Mouse (Mus musculus) erythroid progenitor cell, adult 5-6 weeks (primary cell): ENCODE results near the gene Gm20388. TPM values are rescaled to one million over a fixed set of nuclear protein-coding genes. Genes with fewer than 3 reads are reported as not detected.

Source experiments
- ATAC-seq: replicated peaks from 2 replicates; pipeline ENCODE4 v1.8.0; 2016; ENCODE audit warnings: moderate number of reproducible peaks, mild to moderate bottlenecking, moderate TSS enrichment, inconsistent platforms; ENCODE audit not compliant: poor library complexity, low FRiP score, severe bottlenecking
- total RNA-seq, 2 experiments: library from RNA; stranded (forward) in 1 of 2; stranded (reverse) in 1 of 2; fragments of 150-400 nt in 1 of 2; fragments of 186-747, 209-891 nt in 1 of 2; gene quantifications; 2 replicates each; pipeline versions ENCODE4 v1.2.3 to v1.2.4; 2015 to 2017; ENCODE audit warnings: low replicate concordance in 2 of 2

Gene Gm20388
- total RNA-seq, 2 experiments from 2014 or later, result 4.2 TPM; not detected in 1

DNA sequence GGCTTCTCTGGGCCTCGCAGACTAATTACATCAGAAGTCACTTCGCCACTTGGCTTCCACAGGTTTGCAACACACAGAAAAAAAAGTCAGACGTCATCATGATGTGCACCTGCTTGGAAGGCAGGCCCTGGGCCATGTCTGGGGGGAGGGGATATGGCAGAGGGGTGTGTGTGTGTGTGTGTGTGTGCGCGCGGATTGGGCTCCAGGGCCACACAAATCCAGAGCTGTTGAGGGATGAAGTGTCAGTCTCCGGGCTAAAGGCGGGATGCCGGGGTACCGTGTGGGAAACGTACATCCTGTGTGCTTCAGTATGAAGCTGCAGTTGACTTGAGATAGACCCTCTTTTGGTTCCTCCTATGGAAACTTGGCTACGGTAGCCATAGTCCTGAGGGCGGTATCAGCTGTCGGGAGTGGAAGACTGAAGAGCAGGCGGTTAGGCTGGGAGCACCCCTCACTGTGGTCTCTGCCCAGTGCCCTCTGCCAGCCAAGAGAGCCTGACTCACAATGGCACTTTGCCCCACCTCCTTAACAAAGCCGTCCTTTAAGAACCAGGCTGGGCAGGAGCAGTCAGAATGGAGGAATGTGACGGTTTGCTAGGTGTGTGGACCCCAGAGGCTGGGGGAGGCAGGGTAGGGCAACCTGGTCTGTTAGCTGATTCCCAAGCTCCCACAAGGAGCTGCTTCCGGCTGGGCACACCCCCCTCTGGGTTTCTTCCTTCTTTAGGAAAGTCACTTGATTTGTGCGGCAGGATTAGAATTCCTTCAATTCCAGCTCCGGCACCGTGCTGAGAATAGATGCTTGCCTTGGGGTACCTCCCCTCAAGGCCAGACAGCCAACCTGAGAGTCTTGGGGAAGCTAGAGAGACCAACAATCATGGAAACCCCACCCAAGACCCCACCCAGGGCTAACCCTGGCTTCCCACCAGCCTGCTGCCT lies 721.1 kb downstream of the Gm20388 start:
- no peak for ATAC-seq

DNA sequence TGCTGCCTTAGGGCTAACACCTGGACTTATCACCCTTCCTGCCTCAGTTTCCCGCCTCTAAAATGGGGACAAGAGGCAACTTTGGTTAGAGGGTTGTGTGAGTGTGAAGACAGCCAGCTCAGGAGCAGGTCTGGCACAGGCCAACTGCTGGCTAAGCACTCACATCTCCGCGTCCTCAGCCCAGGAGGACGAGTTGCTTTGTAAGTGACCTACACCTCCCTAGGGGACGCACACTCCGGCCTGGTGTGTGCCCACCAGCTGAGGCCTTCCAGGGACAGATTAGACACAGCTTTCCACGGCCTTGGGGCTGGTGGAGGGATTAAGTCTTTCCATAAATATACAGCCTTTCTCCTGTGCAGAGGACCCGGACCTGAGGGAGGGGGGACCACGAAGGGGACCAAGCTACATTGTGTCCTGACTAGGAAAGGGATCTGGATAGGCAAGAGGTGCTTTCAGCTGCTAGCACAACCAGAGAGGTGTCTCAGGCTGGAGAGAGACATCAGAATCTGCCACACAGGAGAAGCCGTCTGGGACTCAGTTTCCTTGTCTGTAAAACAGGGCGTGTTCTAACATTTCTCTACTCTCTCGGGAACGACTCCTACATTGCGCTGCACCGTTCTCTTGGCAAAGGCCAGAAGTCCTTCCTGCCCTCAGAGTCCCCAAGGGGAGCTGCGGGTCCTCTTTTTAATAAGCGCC lies 722.5 kb downstream of the Gm20388 start:
- no peak for ATAC-seq

DNA sequence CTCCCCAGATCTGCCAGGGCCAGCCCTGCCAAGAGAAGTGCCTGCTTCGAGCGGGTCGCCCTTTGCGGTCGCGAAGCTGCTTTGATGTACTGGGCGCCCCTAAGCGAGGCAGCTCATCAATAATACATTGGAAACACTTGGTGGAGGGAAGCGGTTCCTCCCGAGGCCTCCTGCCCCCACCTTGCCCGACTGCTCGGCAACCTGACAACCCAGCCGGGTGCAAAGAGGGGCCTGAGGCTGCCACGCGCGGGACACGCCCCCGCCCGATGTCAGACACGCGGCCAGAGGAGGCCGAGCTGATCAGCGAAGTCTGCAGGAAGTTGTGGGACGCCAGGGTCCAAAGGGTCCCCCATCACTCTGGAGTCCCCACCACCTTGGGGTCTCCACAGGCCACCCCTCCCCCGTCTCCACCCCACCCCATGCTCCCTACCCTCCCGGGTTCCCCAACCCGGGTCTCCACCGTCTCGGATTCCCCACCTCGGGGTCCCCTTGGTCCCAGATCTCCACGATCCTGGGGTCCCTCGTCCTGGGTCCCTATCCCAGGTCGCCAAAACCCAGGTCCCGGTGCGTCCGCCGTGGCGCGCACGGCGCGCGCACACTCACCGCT lies 723.1 kb downstream of the Gm20388 start:
- no peak for ATAC-seq

DNA sequence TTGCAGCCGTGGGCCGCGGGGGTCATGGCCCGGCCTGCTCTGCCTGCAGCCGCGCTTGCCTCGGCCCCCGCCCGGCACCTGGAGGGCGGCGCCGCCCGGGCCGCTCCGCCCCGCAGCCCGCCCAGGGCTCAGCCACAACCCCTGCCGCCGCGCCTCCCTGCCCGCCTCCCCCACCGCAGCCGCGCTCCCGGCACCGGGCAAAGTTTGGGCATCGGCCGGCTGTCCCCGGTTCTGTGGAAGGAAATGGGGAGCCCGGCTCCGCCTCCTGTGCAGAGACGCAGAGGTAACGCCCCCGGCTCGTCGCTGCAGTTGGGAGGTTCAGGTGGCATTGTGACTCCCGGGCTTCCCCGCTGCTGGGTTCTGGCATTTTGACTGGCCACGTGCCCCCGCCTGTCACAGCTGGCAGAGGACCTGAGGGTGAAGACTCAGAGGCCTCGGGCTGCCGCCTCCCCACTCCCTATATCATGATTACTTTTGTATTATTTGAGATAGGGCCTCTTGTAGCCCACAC lies 723.7 kb downstream of the Gm20388 start:
- no peak for ATAC-seq

DNA sequence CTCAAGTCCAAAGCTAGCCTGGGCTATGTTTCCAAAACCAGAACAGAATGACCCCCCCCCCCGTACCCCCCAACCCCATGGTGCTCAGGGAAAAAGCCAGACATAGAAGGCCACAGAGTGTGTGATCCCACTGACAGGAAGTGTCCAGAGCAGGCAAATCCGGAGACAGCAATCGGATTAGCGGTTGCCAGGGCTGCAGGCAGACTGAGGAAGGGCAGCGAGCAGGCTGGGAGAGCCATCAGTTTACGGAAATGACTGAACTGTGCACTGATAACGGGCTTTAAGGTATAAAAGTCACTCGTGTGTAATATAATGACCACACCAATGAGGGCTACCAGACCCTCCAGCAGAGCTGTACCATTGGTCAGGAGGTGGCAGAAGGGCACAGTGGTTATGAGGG lies 730.6 kb downstream of the Gm20388 start:
- no peak for ATAC-seq

DNA sequence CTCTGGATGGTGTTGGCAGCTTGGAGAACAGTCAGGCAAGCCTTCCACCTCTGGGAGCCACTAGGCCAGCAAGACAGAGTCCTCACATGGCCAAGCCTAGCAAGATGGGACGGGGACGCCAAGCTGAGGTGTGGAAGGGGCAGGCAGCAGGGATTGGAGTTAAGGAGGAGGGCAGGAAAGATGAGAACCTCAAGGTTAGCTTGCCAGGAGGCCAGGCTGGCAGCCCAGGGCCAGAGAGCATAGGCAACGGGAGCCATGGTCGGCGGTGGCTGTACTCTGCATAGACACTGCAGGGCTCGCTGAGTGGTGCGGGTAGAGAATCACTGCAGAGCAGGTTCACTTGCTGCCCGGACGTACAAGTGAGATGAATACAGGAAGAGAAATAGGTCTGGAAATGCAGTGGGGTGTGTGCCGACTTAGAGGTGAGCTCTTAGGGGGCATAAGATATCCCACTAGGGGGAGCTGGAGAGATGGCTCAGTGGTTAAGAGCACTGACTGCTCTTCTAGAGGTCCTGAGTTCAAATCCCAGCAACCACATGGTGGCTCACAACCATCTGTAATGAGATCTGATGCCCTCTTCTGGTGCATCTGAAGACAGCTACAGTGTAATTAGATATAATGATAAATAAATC lies 731.5 kb downstream of the Gm20388 start:
- ATAC-seq, result no peak

DNA sequence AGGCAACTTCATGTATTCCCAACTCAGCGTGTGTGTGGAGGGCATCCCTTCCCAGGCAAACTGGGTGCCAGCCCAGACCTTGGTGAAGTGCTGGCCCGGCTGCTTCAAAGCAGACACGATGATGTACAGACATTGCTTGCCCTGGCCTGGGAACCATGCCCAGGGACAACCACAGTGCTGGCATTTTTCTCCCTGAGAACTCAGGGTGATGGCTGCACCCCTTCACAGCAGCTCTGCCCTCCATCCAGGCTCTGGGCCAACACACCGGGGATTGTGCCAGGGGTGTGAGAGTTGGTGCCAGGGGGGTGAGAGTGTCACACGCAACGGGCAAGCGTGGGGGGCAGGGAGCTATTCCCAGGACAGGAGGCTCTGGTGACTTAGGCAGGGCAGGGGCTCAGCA lies 734.0 kb downstream of the Gm20388 start:
- no peak for ATAC-seq

DNA sequence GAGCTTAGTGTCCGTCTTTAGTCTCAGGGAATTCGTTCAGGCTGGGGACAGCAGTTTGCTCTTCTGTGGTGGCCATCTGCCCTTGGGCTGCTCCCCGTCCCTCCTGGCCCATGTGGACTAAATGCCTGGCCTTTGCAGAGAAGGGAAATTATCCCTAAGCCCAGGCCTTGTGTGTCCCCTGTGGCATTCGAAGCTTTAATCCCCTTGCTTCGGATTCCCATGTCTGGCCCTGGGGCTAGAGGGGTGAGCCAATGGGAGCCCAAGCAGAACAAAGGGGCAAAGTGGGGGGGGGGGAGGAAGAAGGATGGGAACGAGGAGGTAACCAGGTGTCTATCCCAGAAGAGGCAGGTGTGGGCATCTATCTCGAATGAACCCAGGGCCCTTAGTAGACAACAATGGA lies 736.9 kb downstream of the Gm20388 start, which contains the start of gene 1190005I06Rik:
TSS of gene 1190005I06Rik (minus strand) at position 101 of the 400 bp plus-strand sequence.
- no peak for ATAC-seq

DNA sequence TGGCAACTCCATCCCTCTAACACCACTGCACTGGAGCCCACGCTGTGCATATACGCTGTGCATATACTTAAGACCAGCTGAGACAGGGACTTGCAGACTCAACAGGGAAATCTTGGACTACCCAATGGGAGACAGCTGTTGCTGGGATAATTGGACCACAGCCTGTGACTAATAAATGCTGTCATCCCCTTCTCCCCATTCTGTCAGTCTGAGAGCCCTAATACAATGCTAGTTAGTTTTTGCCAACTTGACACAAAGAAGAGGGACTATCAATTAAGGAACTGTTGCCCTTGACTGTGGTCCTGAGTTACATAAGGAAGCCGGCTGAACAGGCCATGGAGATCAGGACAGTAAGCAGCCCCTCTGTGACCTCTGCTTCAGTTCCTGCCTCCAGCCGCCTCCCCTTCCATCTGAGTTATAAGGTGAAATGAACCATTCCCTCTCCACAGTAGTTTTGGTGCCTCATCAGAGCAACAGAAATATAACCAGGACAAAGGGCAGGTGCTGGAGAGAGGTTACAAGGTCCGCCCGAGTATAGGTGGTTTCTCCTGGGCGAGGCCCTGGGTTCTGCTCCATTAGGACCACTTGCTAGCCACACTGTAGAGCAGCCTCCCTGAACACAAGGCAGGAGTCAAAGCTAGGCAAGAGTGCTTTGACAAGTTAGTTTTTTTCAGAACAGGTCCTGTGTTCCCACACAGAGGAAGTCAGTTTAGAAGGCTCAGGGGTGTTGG lies 745.8 kb downstream of the Gm20388 start:
- no peak for ATAC-seq

DNA sequence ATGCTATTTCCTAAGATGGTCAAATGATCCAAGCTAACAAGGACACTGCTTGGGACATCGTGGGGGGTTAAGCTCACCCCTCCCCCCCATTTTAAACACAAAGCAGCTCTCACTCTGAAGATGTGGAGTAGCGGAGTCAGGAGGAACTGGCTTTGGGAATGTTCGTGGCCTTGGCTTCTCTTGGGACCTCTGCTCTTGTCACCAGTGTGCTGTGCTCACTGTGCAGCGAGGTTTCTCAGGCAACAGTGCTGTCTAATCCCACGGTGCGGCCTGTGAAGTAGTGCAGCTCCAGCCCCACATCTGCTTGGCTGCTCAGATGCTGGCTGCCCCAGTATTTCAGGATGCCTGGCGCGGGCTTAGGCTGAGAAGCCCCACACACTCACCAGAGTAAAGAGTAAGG lies 746.8 kb downstream of the Gm20388 start:
- no peak for ATAC-seq

DNA sequence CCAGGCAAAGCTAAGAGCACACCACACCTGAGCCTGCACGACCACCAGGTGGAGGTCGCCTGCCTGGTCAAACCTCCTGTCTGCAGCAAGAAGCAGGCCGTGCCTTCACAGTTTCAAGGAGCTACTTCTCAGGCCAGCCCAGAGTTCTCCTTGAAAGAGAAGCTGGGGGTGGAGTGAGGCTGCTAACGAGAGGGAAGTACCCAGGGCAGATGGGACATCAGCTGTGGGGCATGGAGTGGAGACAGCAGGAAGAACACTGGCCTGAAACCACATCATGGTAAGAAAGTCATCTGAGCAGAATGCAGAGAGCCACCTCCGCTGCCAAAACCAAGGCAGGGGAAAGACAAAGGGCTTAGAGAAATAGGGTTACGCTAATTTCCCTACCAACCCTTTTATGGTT lies 753.9 kb downstream of the Gm20388 start:
- no peak for ATAC-seq

DNA sequence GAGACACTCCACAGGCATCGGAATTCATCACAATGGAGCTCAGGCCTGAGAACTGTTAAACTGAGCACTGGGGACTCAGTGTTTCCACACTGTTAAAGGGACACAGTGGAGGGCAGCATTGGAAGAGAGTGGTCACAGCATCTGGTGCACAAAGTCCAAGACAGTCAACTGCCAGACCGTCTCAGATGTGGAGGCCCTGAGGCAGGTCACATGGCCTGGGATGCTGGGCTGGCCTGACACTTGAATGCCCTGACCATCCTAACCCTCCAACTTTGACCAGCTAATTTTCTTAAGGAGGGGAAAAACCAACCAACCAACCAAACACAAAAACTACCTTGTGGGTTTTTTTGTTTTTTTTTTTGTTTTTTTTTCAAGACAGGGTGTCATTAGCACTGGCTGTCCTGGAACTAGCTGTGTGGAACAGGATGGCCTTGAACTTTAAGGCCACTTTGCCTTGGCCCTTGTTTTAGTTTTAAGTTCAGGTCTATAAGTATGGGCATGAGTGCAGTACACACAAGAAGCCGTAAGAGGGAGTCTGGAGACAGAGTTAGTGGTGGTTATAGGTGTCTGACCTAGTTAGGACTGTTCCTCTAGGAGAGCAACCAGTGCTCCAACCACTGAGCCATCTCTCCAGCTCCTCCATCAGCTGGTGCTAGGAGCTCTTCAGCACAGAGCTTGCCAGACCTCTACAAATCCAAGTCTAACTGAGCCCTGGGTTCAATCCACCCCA lies 755.2 kb downstream of the Gm20388 start:
- ATAC-seq, result peak; percentile 47

DNA sequence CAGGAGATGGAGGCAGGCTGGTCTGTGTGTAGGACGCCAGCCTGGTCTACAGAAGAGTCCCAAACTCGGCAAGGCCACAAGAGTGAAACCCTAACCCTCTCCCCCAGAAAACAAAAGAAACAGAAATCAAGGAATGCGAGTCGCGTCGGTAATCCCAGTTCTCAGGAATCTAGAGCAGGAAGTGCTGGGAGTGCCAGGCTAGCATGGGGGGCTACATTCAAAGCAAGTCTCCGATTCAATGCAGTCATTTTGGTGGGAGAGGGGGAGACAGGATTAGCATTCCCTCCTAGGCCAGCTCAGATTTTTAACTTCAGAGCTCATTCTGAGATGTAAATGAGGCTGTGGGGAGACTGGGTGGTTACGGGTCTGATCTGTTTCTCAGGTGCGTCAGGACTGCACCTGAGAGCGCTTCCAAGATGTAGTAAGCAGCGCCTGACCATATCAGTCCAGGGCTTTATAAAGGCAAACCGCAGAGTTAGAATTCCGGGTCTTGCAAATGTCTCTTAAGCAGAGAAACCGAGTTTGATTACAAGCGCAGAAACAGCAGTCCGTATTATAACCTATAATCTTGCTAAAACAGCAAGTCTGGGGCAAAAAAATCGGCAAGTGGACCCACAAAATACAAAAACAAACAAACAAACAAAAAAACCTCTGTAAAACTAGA lies 756.3 kb downstream of the Gm20388 start:
- ATAC-seq, result no peak

DNA sequence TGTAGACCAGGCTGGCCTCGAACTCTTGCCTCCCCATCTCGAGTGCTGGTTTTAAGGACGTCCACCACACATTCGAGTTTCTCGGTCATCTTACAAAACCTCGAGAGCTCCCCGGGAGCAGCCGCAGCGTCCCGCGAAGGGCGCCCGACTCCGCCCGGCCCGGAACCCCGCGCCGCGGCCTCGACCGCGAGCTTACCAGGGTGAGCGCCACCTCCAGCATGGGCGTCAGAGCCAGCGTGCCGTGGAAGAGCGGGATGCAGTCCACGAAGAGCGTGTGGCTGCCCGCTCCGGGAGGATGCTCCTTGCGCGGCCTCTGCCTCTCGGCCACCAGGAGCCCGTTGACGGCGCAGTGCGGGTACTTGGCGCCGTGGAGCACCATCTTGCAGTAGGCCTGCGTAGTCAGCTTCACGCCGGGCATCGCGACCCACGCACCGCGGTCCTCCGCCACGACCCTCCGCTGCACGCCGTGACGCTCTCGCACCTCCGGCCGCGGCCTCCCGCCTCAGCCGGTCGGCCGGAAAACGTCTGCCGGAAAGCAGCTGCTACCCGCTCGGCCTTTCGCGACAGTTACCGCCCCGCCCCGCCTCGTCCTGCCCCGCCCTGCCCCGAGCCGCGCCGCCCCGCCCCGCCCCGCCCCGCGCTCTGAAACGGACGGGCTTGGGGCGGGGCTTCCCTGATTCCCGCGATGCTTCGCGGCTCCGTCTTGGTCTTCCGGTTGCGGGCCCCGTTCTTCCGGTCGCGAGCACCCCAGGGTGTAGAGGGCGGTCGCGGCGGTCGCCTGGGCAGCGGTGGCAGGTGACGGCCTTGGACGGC lies 757.1 kb downstream of the Gm20388 start, which contains the start of the genes Gm27021 and Cox4i1:
TSS of gene Gm27021 (minus strand) at position 519 of the 813 bp plus-strand sequence.
TSS of gene Cox4i1 (plus strand) at position 662 of the 813 bp plus-strand sequence.
- ATAC-seq, result peak; percentile 85

DNA sequence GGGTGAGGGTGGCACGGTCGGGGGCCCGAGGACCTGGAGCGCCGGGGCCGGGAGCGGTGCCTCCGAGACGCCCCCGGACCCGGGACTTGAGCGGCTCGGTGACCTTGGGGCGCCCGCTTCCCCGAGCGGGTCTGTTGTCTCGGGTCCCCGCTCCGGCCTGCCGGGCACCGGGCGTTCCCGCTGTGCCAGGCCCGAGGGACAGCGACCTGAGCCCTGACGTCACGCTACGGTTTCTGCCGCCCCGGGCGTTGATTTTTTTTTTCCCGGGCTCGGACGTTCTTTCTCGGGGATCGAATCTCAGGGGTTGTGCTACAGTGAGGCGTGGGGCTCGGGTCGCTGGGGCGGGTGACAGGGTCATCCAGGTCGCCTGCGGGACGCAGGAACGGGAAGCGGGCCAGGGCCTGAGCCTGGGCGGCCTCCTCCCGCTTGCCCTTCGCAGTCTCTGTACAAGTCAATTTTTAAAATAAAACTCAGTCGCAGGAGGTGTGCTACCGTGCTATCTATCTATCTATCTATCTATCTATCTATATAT lies 757.8 kb downstream of the Gm20388 start, which contains the start of gene Emc8:
TSS of gene Emc8 (minus strand) at position 200 of the 532 bp plus-strand sequence.
- peak; percentile 50 for ATAC-seq

DNA sequence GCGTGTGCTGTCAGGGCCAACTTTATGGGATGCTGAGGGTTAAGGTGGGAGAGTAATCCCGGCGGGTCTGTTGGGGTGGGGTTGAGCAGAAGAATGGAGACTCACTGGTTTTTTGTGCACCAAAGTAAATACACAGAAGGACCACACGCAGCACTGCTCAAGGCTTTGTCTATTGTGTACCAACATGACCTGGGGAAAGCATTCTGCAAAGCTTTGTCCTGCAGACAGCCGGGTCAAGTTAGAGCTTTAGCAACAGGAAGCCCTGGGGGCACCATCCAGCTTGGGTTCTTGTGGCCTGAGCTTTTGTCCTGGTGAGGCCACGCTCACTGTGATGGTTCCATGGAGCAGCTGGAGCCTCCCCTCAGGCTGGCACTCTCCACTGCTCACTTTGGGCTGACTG lies 761.1 kb downstream of the Gm20388 start:
- no peak for ATAC-seq
